ENCODE assay signal across 8 mouse cellular contexts in genomic region chr5:110363822-110364545, GRCm38 (mm10). TPM values are rescaled to one million over a fixed set of nuclear protein-coding genes. Genes with fewer than 3 reads are reported as not detected.
DNase-seq lines count a peak whose midpoint lies in the region; ATAC-seq lines count a peak whose summit lies in the region.

No protein-coding gene starts in this region.

- WGBS in heart, embryonic 12.5 days, result 47% methylated on average over 11 of the region's 11 CpGs

- H3K4me3 ChIP-seq in heart, embryonic 12.5 days, result peak overlapping the region; percentile 53

- no peak for DNase-seq in heart, postnatal 14 days
- DNase-seq in brain, adult 2 months (ENCODE audit: low read depth, low spot score), result peak; percentile 34
- DNase-seq in heart, postnatal 10 days, result peak; percentile 8 to 29
- DNase-seq in right cerebral cortex, postnatal 10 days (ENCODE audit: low spot score in 2 of 2), result no peak
- DNase-seq in gastrocnemius, postnatal 36 days, result no peak
- no peak for DNase-seq in kidney, postnatal 25 days

- H3K27me3 ChIP-seq in heart, embryonic 12.5 days (replicated peaks), result peaks cover 3% of the 10 kb centered on the region

- 0 out of 2 replicates have a peak, but pooled peaks cover 4% of the 10 kb centered on the region for H3K9me3 ChIP-seq in heart, embryonic 12.5 days (replicated peaks)

- peaks cover 6% of the 10 kb centered on the region; the same call in 1 of the 2 replicates for H3K4me1 ChIP-seq in heart, embryonic 12.5 days (replicated peaks)

- peaks cover 19% of the 10 kb centered on the region for H3K36me3 ChIP-seq in heart, embryonic 12.5 days

- peak; percentile 8; the same call in 1 of the 2 replicates for ATAC-seq in heart, embryonic 12.5 days (ENCODE audit: insufficient number of reproducible peaks, low FRiP score)
- 0 out of 2 replicates have a peak, but pooled peaks have one; percentile 29 for ATAC-seq in megakaryocyte progenitor cell, adult 5-6 weeks (replicated peaks; ENCODE audit: poor library complexity)

- H3K27ac ChIP-seq in heart, embryonic 12.5 days (ENCODE audit: poor library complexity, severe bottlenecking), result no peak overlapping the region

- H3K4me2 ChIP-seq in heart, embryonic 12.5 days, result peak overlapping the region; percentile 90

- intact Hi-C loops in heart, postnatal 14 days (cut with DNase I), result no loop called here
- intact Hi-C loops in heart, postnatal 10 days (cut with DNase I), result no loop called here
- intact Hi-C loops in gastrocnemius, postnatal 36 days (cut with DNase I), result no loop called here

- H3K9ac ChIP-seq in heart, embryonic 12.5 days, result peak overlapping the region; percentile 68

RNA-seq across cellular contexts. Expression of gene Lrcol1, which starts 19.5 kb away (rescaled TPM):
- not detected in 2 replicates for polyA plus RNA-seq in heart, embryonic 12.5 days (2016; fragmentation: Nextera tagmentation; extraction: Ambion mirVana)
- not detected for total RNA-seq in heart, postnatal 14 days (2021)
- total RNA-seq in heart, postnatal 10 days (2021), result not detected
- not detected in 2 replicates for total RNA-seq in megakaryocyte progenitor cell, adult 5-6 weeks (2015)
- not detected in 2 replicates for total RNA-seq in megakaryocyte progenitor cell, adult 5-6 weeks (2017)
- not detected for total RNA-seq in gastrocnemius, postnatal 36 days (2021)

RNA-seq across cellular contexts. Expression of gene P2rx2, which starts 21.0 kb away (rescaled TPM):
- 0.22 TPM in 1 of 2 replicates, not detected in the other for polyA plus RNA-seq in heart, embryonic 12.5 days (2016; fragmentation: Nextera tagmentation; extraction: Ambion mirVana)
- total RNA-seq in heart, postnatal 14 days (2021), result not detected
- total RNA-seq in heart, postnatal 10 days (2021), result not detected
- not detected in 2 replicates for total RNA-seq in megakaryocyte progenitor cell, adult 5-6 weeks (2015)
- total RNA-seq in megakaryocyte progenitor cell, adult 5-6 weeks (2017), result not detected in 2 replicates
- not detected for total RNA-seq in gastrocnemius, postnatal 36 days (2021)

Comparison
In these comparisons a context has a peak if more than half of its experiments do, and no peak if none do; other contexts are left out.
1. DNase-seq: peak in brain, adult 2 months (single experiment) and heart, postnatal 10 days (2 of 2); none in heart, postnatal 14 days (0 of 2), right cerebral cortex, postnatal 10 days (0 of 2), gastrocnemius, postnatal 36 days (0 of 2) and kidney, postnatal 25 days (0 of 2).